Mouse (Mus musculus): Measurements from ENCODE around the gene Nrd1.

- no peak for TF ChIP-seq POLR2A (IDR thresholded peaks at IDR 0.05; ENCODE audit: control insufficient read depth, low read depth, low read length)
- no peak for TF ChIP-seq CTCF (IDR thresholded peaks at IDR 0.05; ENCODE audit: control insufficient read depth, insufficient read depth, insufficient replicate concordance, low read depth, low read length)
Measured at GRCm38 (mm10) chr4:109008046-109008445, 7.6 kb downstream of the Nrd1 start.

Data from testis, adult 2 months (tissue).